Mouse (Mus musculus): ENCODE measurements around the gene Mapk8ip2.

DNA sequence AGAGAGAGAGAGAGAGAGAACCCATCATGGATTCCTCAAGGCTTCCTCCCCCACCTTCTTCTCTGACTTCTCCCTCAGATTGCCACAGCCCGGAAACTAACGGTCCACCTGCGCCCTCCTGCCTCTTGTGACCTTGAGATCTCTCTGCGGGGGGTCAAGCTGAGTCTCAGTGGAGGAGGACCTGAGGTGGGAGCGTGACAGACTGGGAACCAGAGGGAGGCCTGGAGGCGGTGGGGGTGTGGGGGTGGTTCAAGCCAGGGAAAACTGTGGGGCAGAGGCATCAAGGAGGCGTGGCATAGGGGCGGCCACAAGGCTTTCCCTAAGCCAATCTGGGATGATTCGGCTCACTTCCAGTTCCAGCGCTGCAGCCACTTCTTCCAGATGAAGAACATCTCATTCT is 6.6 kb downstream of the Mapk8ip2 start:
- TF ChIP-seq CTCF (IDR thresholded peaks at IDR 0.05; ENCODE audit: extremely low read depth, insufficient read depth, low read length) (no peak), POLR2A (IDR thresholded peaks at IDR 0.05; ENCODE audit: extremely low read depth, insufficient read depth, low read length) (no peak)
